Mouse (Mus musculus) limb, embryonic 14.5 days (tissue): Measurements from ENCODE around the gene Dars. TPM values are rescaled to one million over a fixed set of nuclear protein-coding genes. Genes with fewer than 3 reads are reported as not detected.
A peak's percentile ranks its signal among the peaks of the same experiment; 100 is the strongest.

Experiments
- ATAC-seq: fragments of 200-750 bp; cut with Nextera tagmentation; 2 replicates; pipeline ENCODE4 v1.8.0; 2017; ENCODE audit warnings: low read depth, moderate number of reproducible peaks, moderate TSS enrichment; ENCODE audit not compliant: low FRiP score
- DNase-seq: peaks from one replicate; pipeline ENCODE4 v3.0.0-alpha.2; 2015; ENCODE audit warnings: low spot score
- H3K27ac ChIP-seq: fragments of 300-500 bp; sonication (generic); replicated peaks from 2 replicates; pipeline ENCODE4 v1.5.1; 2014; ENCODE audit warnings: low read depth, mild to moderate bottlenecking, low read length, moderate library complexity, mixed read lengths
- H3K27me3 ChIP-seq: fragments of 300-500 bp; sonication (generic); 2 replicates; pipeline ENCODE4 v1.6.1; 2014; ENCODE audit warnings: low read length, mixed read lengths; ENCODE audit not compliant: control insufficient read depth, insufficient read depth
- H3K36me3 ChIP-seq: fragments of 300-500 bp; sonication (generic); 2 replicates; pipeline ENCODE4 v1.6.1; 2014; ENCODE audit warnings: mild to moderate bottlenecking, low read length, moderate library complexity, mixed read lengths; ENCODE audit not compliant: control insufficient read depth, insufficient read depth
- H3K4me1 ChIP-seq: fragments of 300-500 bp; sonication (generic); 2 replicates; pipeline ENCODE4 v1.6.1; 2014; ENCODE audit warnings: antibody characterized with exemption, low read length, mixed read lengths; ENCODE audit not compliant: control insufficient read depth, insufficient read depth
- H3K4me2 ChIP-seq: fragments of 300-500 bp; sonication (generic); replicated peaks from 2 replicates; pipeline ENCODE4 v1.6.1; 2014; ENCODE audit warnings: low read depth, mild to moderate bottlenecking, low read length, moderate library complexity; ENCODE audit not compliant: severe bottlenecking
- H3K4me3 ChIP-seq: fragments of 300-500 bp; sonication (generic); replicated peaks from 2 replicates; pipeline ENCODE4 v1.5.1; 2014; ENCODE audit warnings: low read length
- H3K9ac ChIP-seq: fragments of 300-500 bp; sonication (generic); 2 replicates; pipeline ENCODE4 v1.6.1; 2014; ENCODE audit warnings: mild to moderate bottlenecking, low read depth, low read length, moderate library complexity; ENCODE audit not compliant: severe bottlenecking
- H3K9me3 ChIP-seq: fragments of 300-500 bp; sonication (generic); 2 replicates; pipeline ENCODE4 v1.6.1; 2016; ENCODE audit warnings: low read length; ENCODE audit not compliant: control insufficient read depth
- POLR2A ChIP-seq: fragments of 200-500 bp; IDR thresholded peaks from 2 replicates; pipeline ENCODE4 v1.8.0; 2012; ENCODE audit warnings: inconsistent platforms, mild to moderate bottlenecking, moderate library complexity, borderline replicate concordance; ENCODE audit not compliant: insufficient read depth, insufficient read length; ENCODE audit errors: extremely low read depth
- WGBS: fragments of 180-500 bp; shearing (Covaris S2); extraction: QIAGEN DNeasy Blood & Tissue Kit; methylation state at CpG from one replicate; pipeline ENCODE4 v1.1.7; 2014; 5-methylcytosine and 5-hydroxymethylcytosine counted together
- polyA plus RNA-seq, 2 experiments: library from polyadenylated mRNA; depleted of rRNA in 1 of 2; stranded (reverse) in 1 of 2; unstranded in 1 of 2; fragments of >200 nt; fragmentation: Nextera tagmentation in 1 of 2; extraction: Ambion mirVana in 1 of 2; gene quantifications; 2 replicates each; pipeline versions ENCODE4 v1.2.1 to v1.2.3; 2012 to 2014

The Dars gene
- polyA plus RNA-seq, 2 experiments: 57.0 to 88.7 TPM

- TF ChIP-seq POLR2A: no peak
These were observed 42.3 kb upstream of the Dars start for GRCm38 (mm10) chr1:128459439-128459838.

DNA sequence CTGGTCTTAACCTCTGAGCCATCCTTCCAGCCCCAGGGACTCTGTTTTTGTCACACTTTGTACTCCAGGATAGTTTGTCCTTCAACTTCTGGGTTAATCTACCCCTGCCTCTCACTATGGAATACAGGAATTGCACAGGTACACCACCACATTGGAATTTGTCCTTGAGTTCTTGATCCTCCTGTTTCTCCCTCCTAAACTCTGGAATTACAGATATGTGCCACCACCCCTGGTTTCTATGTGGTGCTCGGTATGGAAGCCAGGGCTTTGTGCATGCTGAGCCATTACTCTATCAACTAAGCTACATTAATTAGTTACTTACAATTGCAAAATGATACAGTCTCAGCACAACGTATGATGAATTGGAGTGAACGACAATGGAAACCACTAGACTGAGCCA lies 41.8 kb upstream of the Dars start:
- no peaks in the 10 kb centered on the region for H3K27me3 ChIP-seq
- no peak overlapping the region for H3K27ac ChIP-seq
- H3K4me3 ChIP-seq: no peak overlapping the region
- H3K9me3 ChIP-seq: no peaks in the 10 kb centered on the region
- H3K9ac ChIP-seq: no peak overlapping the region
- no peak for TF ChIP-seq POLR2A
- H3K36me3 ChIP-seq: no peaks in the 10 kb centered on the region
- WGBS: 85% methylated on average over 3 of the region's 3 CpGs
- DNase-seq: no peak
- ATAC-seq: no peak
- H3K4me1 ChIP-seq: 0 out of 2 replicates have a peak, but pooled peaks cover 2% of the 10 kb centered on the region
- no peak overlapping the region for H3K4me2 ChIP-seq

More at GRCm38 (mm10) chr1:128459439-128459838, 42.3 kb upstream of the Dars start:
- no peak overlapping the region for H3K4me2 ChIP-seq
- H3K36me3 ChIP-seq: no peaks in the 10 kb centered on the region
- ATAC-seq (no peak), DNase-seq (no peak)
- 88% methylated on average over 1 of the region's 1 CpGs for WGBS
- H3K27ac ChIP-seq: no peak overlapping the region
- H3K9me3 ChIP-seq: no peaks in the 10 kb centered on the region
- no peak overlapping the region for H3K4me3 ChIP-seq
- no peak overlapping the region for H3K9ac ChIP-seq
- 0 out of 2 replicates have a peak, but pooled peaks cover 2% of the 10 kb centered on the region for H3K4me1 ChIP-seq
- no peaks in the 10 kb centered on the region for H3K27me3 ChIP-seq

- DNase-seq (no peak), ATAC-seq (peak; percentile 60; the same call in 1 of the 2 replicates)
- Histone ChIP-seq H3K9ac (no peak overlapping the region), H3K4me3 (no peak overlapping the region), H3K9me3 (no peaks in the 10 kb centered on the region), H3K27ac (no peak overlapping the region), H3K36me3 (no peaks in the 10 kb centered on the region), H3K4me2 (peak overlapping the region; percentile 3; the same call in 1 of the 2 replicates), H3K4me1 (0 out of 2 replicates have a peak, but pooled peaks cover 2% of the 10 kb centered on the region), H3K27me3 (no peaks in the 10 kb centered on the region)
- 43% methylated on average over 18 of the region's 18 CpGs for WGBS
- TF ChIP-seq POLR2A: no peak
These were observed 39.8 kb upstream of the Dars start for GRCm38 (mm10) chr1:128456844-128457445.

DNA sequence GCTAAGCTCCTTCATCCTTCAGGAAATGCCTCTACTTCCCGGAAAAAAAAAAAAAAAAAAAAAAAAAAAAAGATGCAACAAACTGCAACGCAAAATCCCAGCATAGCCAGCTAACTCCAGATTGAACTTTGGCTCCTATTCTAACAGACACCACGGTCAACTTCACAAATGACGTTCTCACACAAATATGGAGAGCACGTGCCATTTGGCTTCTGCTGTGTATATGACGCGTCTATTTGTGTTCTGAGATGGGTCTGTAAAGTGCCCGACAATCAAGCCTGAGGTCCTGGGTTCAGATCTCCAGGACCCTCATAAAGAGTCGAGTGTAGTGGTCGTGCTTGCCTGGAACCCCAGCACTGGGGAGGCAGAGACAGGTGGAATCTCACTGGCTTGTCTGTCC lies 39.1 kb upstream of the Dars start:
- Histone ChIP-seq H3K4me1 (0 out of 2 replicates have a peak, but pooled peaks cover 2% of the 10 kb centered on the region), H3K36me3 (no peaks in the 10 kb centered on the region), H3K27ac (no peak overlapping the region), H3K27me3 (no peaks in the 10 kb centered on the region), H3K9ac (no peak overlapping the region), H3K9me3 (no peaks in the 10 kb centered on the region), H3K4me2 (no peak overlapping the region), H3K4me3 (no peak overlapping the region)
- DNase-seq (no peak), ATAC-seq (no peak)
- 84% methylated on average over 10 of the region's 10 CpGs for WGBS
- no peak for TF ChIP-seq POLR2A

DNA sequence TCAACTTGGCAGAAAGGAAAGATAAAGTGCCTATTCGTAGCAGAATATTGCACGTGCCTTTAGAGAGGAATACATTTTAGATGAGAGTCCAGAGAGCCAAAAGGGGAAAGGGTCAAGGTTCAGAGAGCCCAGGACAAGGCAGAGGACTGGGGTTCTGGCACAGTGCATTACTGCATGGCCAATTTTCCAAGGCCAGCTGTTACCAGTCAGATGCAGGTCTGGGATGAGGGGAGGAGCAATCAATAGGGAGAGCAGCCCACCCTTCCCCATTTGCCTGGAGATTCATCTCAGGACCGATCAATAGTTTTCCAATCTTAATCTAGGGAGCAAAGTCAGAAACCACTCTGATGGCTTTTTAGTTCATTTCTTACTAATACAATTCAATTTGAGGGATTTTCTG lies 35.0 kb upstream of the Dars start:
- Histone ChIP-seq H3K27me3 (no peaks in the 10 kb centered on the region), H3K9ac (no peak overlapping the region), H3K27ac (no peak overlapping the region), H3K36me3 (no peaks in the 10 kb centered on the region), H3K9me3 (no peaks in the 10 kb centered on the region), H3K4me2 (no peak overlapping the region), H3K4me3 (no peak overlapping the region), H3K4me1 (0 out of 2 replicates have a peak, but pooled peaks cover 2% of the 10 kb centered on the region)
- WGBS: 76% methylated on average over 3 of the region's 3 CpGs
- DNase-seq: no peak
- no peak for TF ChIP-seq POLR2A
- no peak for ATAC-seq

DNA sequence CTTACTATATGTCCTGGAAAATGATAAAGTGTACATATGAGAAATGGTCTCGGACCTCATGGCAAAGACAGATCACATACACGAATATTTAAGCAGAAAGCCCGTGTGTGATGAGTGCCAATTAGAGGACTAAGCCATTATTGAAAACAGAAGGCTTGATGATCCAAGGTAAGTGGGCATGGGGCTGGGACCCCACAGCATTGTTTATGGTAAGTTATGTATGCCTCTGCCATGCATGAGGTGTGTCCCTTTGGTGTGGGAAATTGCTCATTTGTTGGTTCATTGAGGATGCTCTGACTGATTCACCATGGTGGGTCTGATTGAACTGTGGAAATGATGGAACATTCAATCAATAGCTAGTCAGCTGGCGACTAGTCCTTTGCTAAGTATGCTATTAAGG lies 34.0 kb upstream of the Dars start:
- 62% methylated on average over 4 of the region's 4 CpGs for WGBS
- Histone ChIP-seq H3K4me2 (no peak overlapping the region), H3K4me3 (no peak overlapping the region), H3K9me3 (no peaks in the 10 kb centered on the region), H3K9ac (no peak overlapping the region), H3K4me1 (no peaks in the 10 kb centered on the region), H3K27me3 (no peaks in the 10 kb centered on the region), H3K36me3 (no peaks in the 10 kb centered on the region), H3K27ac (no peak overlapping the region)
- ATAC-seq: no peak
- no peak for DNase-seq
- no peak for TF ChIP-seq POLR2A
